Mouse (Mus musculus) ovary, postnatal 10 days (tissue): ENCODE data around the gene 1700012A03Rik.
A peak's percentile ranks its signal among the peaks of the same experiment; 100 is the strongest.

ENCODE experiments used
- DNase-seq: peaks from one replicate; pipeline ENCODE4 v3.0.0; 2022; ENCODE audit warnings: low spot score

Gene 1700012A03Rik

DNA sequence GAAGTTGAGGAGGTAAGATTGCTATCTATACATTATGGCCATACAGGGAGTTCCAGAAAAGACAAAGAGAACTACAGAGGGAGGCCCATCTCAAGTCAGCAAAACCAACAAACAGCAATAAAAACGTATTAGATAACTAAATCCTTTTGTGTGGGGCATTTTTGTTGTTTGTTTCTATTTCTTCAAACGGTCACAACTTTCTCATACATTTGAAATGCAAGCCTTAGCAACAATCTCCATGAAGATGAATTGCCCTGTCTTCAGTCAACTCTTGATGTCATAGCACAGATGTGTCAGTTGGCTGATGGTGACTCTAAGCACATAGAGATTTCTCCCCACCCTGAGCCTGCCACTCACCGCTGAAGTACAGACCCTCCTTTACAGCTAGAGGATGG is at the start of gene 1700012A03Rik:
Gene 1700012A03Rik, plus strand, starts transcription at position 296 of the 395 bp plus-strand sequence.
- DNase-seq: no peak

DNA sequence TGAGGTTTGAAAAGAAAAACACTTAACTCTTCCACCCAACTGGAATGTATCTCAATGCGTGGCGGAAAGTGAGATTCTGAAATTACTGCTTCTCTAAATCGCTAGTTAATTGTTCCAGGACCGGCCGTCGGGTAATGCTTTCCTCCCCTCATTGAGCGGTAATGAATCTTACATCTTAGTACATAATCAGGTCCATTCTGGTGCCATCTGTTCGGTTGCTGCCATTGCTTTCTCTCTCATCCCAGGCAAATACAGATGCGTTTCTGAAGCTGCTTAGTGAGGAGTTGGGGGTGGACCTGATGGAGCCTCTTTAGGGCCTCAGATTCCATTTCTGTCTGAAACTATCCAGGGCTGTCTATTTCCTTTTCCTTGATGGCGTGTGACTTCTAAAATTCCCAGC is 45.8 kb upstream of the 1700012A03Rik start:
- DNase-seq: no peak

GRCm38 (mm10) chr6:32005914-32006313 is 44.1 kb upstream of the 1700012A03Rik start:
- no peak for DNase-seq

- DNase-seq: no peak
These were observed 43.7 kb upstream of the 1700012A03Rik start for GRCm38 (mm10) chr6:32006382-32006781.

DNA sequence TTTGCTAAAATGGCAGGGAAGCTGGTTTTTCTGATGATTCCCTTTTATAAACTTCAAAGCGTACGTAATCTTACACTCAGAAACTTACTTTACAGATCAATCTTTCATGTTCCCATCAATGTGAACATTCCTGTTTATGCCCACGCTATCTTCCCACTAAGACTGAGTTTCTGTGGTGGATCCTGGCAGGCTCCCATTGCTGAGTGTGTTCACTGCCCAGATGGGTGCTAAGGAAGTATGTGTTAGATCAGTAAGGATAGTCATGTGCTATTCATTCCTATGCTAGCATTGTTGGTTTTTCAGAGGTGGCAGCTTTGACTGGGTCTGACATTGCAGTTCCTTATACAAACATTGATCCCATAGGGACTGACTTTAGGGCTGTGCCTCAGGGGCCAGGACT is 42.7 kb upstream of the 1700012A03Rik start:
- DNase-seq: no peak

DNA sequence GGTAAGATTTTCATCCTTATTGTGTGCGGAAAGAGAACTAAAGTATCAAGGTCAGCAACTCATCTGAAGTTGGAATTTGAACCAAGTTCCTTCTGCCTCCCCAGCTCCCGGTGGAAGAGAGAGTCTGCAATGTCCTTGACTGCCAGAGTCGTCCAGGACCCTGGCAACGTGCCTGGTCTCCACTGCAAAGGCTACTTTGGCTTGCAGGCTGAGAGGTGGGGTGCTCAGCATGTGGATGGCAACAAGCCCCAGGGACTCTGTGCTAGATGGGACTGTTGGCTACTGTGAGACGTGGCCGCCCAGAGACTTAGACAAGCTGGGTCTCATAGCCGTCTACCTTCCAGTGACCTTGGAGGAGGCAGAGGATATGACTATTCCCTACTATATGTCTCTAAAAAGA is 33.2 kb upstream of the 1700012A03Rik start:
- DNase-seq: peak; percentile 3

DNA sequence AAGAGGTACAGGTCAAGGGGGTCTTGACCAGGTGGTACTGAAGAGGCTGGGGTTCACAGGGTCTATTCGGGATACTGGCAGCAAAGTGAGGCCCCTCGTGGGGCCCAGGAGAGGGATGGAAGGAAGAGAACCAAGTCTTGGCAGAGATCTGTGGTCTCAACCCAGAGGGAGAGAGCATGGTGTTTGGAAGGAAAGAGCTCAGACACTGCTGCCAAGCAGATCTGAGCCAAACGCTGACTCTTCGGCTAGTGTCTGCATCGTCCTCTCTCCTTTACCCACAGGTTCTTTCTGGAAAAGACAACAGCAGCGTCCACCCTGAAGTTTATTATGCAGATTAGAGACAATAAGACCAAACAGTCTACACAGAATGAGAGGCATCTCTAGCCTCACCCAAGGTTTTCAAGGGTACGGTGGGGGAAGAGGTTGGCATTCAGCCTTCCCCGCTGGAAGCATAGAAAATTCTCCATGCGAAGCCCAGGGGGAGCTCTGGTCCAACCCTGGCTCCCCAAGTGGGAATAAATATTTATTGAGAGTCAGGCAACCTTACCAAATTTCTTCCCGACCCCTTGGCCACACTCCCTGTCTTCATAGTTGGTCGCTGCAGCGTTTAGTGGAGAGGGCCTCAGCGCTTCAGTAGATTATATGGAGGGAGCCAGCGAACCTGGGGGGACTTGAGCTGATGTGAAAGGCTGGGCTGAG is 32.5 kb upstream of the 1700012A03Rik start:
- DNase-seq: no peak

DNA sequence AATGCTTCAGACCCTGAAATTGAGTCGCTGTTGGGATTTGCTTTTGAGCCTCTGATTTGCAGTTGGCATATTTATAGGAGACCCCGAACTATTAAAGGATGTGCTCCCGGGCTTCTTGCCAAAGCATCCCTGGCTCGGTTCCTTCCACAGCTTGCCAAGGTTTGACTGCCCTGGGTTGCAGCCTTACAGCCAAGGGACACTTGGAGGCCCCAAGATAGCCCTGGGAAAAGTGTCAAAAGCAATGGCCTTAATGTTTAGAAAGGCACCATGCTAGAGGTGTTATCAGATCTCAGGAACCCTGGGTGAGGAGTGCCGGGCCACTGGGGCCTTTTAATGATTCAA is 32.0 kb upstream of the 1700012A03Rik start:
- DNase-seq: peak; percentile 36

DNA sequence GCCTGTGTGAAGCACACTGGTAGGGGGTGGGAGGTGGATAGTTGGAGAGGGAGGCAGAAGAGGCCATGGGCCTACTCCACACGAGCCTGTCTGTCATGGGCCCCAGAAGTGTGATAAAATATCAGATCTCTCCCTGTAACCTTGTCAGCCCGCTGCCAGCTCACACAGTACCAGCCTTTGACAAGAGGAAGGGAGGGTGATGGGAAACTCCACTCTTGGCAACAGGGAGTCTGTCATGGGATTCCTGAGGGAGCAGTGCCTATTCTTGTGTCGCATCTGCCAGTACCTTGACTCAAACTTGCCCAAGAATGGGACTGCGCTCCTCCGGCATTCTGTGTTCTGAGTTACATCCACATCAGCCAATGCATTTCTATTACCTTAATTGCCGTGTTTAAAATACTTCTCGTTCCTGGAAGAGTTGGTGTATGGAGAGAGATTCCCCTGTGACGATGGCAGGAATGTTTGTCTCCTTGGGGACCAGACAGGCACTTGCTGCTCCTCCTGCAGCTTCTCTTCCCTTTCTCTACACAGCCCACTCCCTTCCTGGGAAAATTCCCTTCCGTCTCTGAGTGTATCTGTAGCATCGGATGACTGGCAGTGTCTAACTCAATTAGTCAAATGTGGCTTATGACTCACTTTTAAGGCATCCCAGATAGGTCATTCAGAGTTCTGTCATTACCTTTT is 28.1 kb upstream of the 1700012A03Rik start:
- no peak for DNase-seq

DNA sequence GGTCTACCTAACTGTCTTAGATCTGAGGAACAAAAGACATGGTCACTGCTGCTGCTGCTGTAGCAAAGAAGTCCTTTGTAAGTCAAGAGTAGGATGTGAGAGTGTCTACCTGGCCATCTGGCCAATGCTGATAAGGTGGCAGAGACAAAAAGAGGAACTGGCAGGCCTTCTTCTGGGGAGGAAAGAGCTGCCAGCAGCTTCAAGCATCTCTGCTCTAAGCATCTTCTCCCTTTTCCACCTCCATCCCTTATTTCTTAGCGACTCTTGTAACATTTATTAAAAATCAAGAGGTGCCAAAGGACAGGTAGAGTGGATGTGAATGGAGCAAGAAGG is 27.5 kb upstream of the 1700012A03Rik start:
- DNase-seq: no peak

GRCm38 (mm10) chr6:32028228-32029009 is 21.6 kb upstream of the 1700012A03Rik start:
- no peak for DNase-seq

GRCm38 (mm10) chr6:32034226-32034625 is 15.8 kb upstream of the 1700012A03Rik start:
- no peak for DNase-seq

DNA sequence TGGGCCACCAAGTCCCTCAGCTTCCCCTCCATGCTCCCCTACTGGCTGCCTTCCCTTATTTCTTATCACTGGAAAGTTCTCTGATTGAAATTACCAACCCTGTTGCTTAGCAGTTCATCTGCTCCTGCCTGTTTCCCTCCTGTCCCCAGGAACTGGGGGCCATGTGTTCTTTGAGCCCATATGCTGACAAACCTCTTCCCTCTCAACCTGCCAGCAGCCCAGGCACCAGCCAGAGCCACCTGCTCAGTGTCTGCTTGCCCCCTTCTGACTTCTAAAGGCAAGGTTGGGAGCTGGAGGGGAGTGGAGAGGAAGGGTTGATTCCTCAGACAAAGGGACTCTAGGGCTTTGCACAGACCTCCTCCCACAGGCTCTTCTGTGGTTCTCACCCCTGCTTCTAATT is 4.7 kb upstream of the 1700012A03Rik start:
- no peak for DNase-seq

- no peak for DNase-seq
These were observed 643 bp upstream of the 1700012A03Rik start for GRCm38 (mm10) chr6:32049256-32049950.

DNA sequence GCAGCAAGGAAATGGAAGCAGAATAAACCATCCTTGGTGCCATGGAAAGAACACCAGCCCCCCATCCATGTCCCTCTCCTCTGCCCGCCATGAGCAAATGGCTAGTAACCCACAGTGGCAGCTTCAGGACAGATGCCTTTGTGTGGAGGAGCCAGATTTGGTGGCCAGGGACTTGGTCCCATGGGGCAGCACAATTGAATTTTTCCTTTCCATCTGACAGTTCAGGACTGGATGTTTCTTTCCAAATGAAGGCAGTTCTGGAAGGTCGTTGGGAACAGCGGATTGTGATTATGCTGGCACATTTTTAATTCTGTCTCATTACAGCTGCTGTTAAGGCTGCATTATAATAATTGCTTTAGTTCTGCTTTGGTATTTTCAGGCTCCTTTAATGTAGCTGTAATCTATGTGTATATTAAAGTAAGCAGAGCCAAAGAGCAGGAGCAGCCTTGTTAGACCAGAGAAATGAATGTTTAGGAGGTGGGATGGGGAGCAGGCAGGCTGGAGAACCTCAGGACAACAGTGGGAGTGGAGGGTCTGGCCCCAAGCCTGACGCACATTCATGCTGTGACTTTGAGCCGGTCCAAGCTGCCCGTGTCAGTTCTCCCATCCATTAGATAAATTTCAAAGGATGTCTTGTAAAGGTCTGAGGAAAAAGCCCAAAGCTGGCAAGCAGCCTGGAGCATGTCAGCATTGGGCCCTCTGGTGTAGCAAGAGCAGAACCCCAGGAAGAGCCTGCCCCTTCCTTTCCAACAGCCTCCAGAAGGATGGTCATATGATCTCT is 2.3 kb downstream of the 1700012A03Rik start:
- no peak for DNase-seq

DNA sequence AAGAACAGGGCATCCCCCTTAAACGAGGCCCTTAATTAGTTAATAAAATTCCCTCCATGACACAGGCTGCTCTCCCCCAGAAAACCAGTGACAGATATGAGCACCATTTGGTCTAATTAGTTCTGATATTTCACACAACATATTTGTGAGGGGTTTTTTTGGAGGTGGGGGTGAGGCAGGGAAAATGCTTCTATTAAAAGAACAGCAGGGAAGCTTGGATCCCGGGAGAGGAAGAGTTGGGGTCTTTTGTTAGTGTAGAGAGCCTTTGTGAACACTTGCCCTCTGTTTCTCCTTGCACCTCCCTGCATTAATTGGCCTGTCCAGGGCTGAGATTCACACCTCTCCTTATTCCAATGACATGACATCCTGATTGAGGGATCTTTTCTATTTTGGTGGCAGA is 6.5 kb downstream of the 1700012A03Rik start:
- DNase-seq: no peak

DNA sequence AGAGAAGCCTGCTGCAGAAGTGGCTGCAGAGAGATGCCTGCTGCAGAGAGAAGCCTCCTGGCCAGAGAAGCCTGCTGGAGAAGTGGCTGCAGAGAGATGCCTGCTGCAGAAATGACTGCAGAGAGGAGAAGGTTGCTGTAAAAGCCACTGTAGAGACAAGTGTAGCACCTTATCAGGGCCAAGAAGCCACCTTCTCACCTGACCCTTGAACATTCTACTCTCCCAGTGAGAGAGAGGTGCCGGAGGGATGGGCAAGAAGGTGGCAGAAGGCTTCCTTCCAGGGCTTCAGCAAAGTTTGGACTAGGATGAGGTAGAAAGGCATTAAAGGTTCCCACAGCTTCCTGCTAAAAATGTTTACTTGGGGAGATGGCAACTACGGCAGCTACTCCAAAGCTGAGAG is 8.5 kb downstream of the 1700012A03Rik start:
- DNase-seq: no peak

DNA sequence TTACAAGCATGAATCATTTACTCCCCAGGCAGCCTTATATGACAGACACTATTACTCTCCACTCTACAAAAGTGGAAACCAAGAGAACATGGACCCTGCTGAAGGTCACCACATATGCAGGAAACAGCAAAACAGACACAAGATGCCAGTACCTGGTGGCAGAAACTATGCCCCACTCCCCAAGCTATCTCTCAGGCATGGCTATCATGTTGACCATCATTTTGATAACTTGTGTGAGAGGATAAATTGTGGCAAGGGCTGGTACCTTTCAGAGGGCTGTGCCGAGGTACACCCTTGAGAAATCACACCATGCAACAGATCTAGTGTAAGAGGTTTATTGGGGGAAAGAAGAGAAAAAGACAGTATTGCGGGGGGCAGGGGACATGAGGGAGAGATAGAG is 10.6 kb downstream of the 1700012A03Rik start:
- no peak for DNase-seq

GRCm38 (mm10) chr6:32061266-32061665 is 11.2 kb downstream of the 1700012A03Rik start:
- no peak for DNase-seq

GRCm38 (mm10) chr6:32065789-32066510 is 15.9 kb downstream of the 1700012A03Rik start:
- DNase-seq: no peak

DNA sequence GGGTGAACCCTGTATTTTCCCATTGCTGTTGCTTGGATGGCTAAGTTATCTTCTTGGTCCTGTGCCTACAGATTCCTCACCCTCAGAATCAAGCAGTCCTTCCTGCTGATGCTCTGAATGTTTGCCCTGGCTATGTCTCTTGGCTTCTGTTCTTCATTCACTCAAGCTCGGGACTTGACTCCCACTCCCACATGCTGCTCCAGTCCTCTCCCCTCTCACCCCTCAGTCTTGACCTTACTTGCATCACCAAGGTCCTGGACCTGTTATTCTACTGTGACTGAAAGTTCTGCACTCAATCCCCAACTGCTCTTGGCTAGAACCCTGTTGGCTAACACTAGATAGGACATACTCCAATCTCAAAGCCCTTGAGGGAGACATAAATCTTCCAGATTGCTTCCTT is 22.1 kb downstream of the 1700012A03Rik start:
- DNase-seq: no peak
